Mouse (Mus musculus): ENCODE measurements at regions not wholly inside any gene's neighbourhood (a gene's known extent, or its start where the extent isn't known, plus 50 kb on each side); places are given as distances from the start of the nearest gene placed in this dataset.

DNA sequence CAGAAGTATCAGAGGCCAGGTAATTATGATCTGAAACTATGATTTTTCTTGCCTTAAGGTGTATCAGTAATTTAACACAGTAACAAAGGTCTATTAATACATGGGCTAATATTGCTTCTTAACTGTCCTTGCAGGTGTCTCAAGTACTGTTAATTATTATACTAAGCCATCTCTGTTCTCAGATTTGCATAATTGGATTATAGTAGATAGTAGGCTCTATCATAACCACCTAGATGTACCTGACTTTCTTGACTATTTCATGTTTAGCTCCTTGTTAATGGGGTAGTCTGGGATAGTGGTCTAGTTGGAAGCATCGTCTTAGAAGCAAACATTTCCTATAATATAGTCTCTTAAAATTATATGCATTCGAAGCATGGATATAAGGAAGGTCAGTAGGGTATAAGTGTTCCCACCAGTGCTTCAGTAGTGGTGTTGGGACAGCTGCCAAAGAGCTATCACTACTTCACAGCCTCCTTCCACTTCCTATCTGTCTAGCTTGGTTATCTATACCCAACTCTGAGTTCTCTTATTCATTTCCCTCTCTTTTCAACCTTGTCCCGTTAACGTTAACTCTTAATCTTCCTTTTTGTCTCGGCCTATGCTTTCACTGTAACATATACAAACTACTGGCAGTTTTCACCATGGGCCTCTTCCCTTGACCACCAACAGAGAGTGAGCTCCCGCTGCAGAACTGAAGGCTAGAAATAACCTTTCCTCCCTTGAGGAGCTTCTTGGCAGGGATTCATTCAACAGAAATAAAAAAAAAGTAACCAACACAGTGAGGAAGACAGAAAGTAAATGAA is 630.9 kb upstream of the Lcorl start:
- DNase-seq (ENCODE audit: low read depth), result no peak

- no peak for DNase-seq (ENCODE audit: low read depth)
Observed at GRCm38 (mm10) chr5:46486740-46487326, 629.4 kb upstream of the Lcorl start.

- no peak for DNase-seq (ENCODE audit: low read depth)
Observed at GRCm38 (mm10) chr5:46456356-46456755, 598.9 kb upstream of the Lcorl start.

DNA sequence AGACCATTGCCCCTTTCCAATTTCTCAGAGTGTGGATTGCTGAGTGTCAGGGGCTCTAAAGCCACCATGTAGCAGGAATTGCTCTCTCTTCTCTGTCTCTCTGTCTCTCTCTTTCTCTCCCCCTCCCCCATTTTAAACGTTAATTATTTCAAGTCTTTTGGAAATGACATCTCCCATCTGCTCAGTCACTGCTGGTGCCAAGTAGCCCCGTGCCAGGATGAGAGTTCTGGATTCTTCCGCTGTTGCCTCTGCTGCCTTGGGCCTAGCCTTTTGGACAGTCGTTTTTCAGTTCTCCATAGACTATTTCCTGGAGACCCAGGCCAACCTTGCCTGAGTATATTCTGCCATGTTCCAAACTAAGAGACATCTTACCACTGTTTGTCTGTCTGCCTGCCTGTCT is 590.9 kb upstream of the Lcorl start:
- no peak for DNase-seq (ENCODE audit: low read depth)

GRCm38 (mm10) chr5:46445844-46446243 is 588.4 kb upstream of the Lcorl start:
- no peak for DNase-seq (ENCODE audit: low read depth)

DNA sequence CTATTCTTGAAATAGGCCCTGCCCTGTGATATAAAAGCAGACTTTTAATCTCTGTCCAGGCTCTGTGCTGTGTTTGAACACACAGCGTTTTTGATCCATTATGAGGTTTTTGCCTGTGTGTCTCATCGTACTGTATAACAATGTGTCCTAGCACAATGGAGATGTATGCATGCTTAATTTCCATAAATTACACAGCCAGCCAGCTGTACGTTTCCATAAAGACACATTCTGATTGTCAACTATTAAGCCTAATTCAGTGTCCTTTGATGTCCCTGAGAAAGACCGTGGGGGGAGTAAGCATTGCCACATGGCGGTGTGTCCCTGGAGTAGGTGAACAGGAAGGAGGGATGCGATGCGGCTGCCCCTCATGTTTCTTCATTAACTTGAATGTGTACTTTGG is 587.7 kb upstream of the Lcorl start:
- DNase-seq (ENCODE audit: low read depth), result no peak

DNA sequence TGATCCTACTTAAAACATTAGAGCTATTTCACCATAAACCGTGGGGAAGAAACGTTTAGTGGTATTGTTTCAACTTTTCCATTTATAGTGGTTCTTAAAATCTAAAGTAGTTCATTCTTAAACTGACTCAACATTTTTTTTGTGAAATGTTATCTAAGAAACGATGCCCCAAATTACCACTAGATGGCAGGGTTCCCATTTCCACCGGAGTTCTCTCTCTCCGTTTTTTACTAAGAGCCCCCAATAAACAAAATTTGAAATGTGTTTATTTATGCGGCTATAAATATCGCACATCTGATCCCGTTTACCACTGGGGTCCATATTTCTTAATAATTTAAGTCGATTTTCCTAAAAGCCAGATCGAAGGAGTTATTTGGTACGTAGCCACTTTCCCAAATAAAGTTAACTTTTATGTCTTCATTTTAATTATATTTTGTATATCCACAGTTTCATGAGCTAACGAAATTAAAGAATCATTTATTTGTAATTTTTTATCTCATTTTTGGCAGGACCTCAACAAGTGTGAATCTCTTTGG is 586.5 kb upstream of the Lcorl start:
- no peak for DNase-seq (ENCODE audit: low read depth)

GRCm38 (mm10) chr5:46442600-46443248 is 585.3 kb upstream of the Lcorl start:
- DNase-seq (ENCODE audit: low read depth), result no peak

- no peak for DNase-seq (ENCODE audit: low read depth)
Observed at GRCm38 (mm10) chr5:46441716-46442115, 584.3 kb upstream of the Lcorl start.

- no peak for DNase-seq (ENCODE audit: low read depth)
Observed at GRCm38 (mm10) chr5:46431644-46432367, 574.4 kb upstream of the Lcorl start.

GRCm38 (mm10) chr5:46422738-46423137 is 565.3 kb upstream of the Lcorl start:
- DNase-seq (ENCODE audit: low read depth), result no peak

DNA sequence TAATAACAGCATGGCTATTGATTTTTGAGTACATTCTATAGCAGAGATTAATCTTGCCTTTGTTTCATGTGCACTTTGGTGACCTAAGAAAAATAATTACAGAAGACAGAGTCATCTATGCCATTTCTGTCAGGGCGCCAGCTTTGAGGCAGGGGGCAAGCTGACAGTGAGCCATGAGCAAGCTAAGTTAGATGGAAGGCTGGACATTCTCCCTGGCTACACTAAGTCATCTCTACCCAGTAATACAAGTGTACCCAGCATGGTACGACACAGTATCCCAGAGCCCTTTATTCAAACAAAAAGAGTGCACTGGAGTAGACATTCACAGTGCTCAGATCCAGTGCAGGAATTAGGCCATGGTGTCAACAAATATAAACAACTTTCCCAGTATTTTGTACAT is 549.6 kb upstream of the Lcorl start:
- DNase-seq (ENCODE audit: low read depth), result no peak

DNA sequence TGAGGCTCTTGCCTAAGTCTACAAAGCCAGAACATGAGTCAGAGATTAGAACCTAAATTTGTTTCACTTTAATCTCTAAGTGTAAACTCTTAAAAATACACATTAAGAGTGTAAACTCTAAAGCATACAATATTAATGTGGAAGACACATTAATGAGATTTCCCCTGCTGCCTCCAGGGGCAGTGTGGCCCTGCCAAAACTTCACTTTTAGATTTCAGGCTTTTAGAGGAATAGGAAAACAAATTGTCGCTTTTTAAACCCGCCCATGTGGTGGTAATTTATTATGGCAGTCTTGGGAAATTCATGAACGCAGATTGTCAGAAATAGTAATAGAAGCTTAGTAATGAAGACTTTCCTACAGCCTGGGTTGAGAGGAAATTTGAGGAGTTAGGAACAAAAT is 549.0 kb upstream of the Lcorl start:
- DNase-seq (ENCODE audit: low read depth), result no peak

GRCm38 (mm10) chr5:46386591-46386990 is 529.2 kb upstream of the Lcorl start:
- no peak for DNase-seq (ENCODE audit: low read depth)

GRCm38 (mm10) chr5:46367328-46367727 is 509.9 kb upstream of the Lcorl start:
- DNase-seq (ENCODE audit: low read depth), result no peak

DNA sequence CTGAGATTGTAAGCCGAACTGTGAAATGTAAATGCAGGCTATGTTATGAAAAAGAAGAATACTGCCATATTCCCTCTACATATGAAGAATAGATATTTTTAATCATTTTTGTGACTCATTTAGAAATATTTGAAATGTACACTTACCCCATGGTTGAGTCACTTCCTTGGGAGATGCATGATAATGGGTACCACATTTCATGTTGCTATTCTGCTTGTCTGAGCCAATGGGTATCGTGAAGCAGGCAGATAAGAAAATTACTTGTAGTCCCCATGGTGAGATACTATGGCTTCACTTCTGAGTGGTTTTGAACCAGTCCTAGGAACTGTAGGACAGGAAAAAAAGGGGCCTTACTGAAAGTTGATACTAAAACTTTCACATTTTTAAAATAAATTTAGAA is 506.2 kb upstream of the Lcorl start:
- DNase-seq (ENCODE audit: low read depth), result no peak

GRCm38 (mm10) chr5:46361637-46362036 is 504.2 kb upstream of the Lcorl start:
- DNase-seq (ENCODE audit: low read depth), result no peak

DNA sequence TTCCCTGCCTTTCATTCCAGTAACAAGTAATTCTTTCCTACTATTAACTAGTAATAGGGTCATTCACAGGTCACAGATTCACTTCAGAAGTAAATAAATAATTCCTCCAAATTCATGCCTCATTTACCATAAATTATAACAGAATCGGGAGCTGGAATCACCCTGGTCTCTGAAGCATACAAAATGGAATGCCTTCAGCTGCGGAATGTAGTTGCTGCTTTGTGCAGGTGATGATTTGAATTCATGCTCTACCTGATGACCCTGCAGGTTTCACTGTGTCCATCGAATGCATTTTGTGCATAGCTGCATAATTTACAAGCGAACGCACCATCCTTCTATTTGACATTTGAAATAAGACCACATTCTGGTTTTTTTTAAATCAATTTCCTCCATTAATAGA is 491.0 kb upstream of the Lcorl start:
- DNase-seq (ENCODE audit: low read depth), result no peak

DNA sequence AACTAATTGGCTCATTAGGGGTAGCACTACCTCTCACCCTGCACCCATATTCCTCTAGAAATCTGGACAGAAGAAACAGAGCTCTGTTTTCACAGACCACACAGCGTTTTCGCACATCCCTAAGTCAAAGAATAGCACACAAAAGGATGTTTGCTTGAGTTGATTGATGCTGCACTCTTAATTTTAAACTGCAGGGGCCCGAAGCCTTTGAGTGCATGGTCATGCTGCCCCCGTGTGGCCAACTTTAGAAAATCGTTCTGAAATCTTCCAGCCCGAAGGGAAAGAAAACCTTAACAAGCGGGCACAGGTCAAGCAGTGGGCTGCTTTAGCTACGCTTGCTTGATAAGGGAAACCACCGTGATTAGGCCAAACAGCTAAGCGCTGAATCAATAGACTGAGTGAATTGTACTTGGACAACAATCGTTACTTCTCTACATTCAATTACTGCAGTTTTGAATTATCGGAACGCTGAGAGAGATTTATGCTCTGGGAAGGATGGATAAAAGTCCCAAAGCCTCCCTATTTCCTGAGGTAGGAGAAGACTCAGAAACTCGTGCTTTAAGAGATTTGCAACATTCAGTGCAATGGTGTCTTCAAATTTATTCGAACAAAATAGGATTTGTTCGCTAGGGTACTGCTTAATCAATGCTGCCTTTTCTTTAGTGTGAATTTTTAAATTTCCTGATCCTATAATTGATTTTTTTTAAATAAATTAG is 490.1 kb upstream of the Lcorl start:
- DNase-seq (ENCODE audit: low read depth), result peak; percentile 2

- DNase-seq (ENCODE audit: low read depth), result no peak
Observed at GRCm38 (mm10) chr5:46338461-46338860, 481.0 kb upstream of the Lcorl start.

GRCm38 (mm10) chr5:46330880-46331279 is 473.5 kb upstream of the Lcorl start:
- no peak for DNase-seq (ENCODE audit: low read depth)
